Mouse (Mus musculus) hindbrain, embryonic 13.5 days (tissue): ENCODE results near the gene Stx19. TPM values are rescaled to one million over a fixed set of nuclear protein-coding genes. Genes with fewer than 3 reads are reported as not detected.

Experiments
- ATAC-seq: fragments of 200-750 bp; cut with Nextera tagmentation; 2 replicates; pipeline ENCODE4 v1.8.0; 2017; ENCODE audit warnings: moderate TSS enrichment; ENCODE audit not compliant: low FRiP score
- H3K27ac ChIP-seq: fragments of 300-500 bp; sonication (generic); 2 replicates; pipeline ENCODE4 v1.5.1; 2015; ENCODE audit warnings: inconsistent platforms, mild to moderate bottlenecking, moderate library complexity
- H3K27me3 ChIP-seq: fragments of 300-500 bp; sonication (generic); 2 replicates; pipeline ENCODE4 v1.6.1; 2015; ENCODE audit warnings: mild to moderate bottlenecking, inconsistent platforms
- H3K36me3 ChIP-seq: fragments of 300-500 bp; sonication (generic); 2 replicates; pipeline ENCODE4 v1.6.1; 2015; ENCODE audit warnings: mild to moderate bottlenecking, inconsistent platforms
- H3K4me1 ChIP-seq: fragments of 300-500 bp; sonication (generic); replicated peaks from 2 replicates; pipeline ENCODE4 v1.6.1; 2015; ENCODE audit warnings: inconsistent platforms
- H3K4me2 ChIP-seq: fragments of 300-500 bp; sonication (generic); 2 replicates; pipeline ENCODE4 v1.6.1; 2015; ENCODE audit warnings: inconsistent platforms, mild to moderate bottlenecking, moderate library complexity
- H3K4me3 ChIP-seq: fragments of 300-500 bp; sonication (generic); 2 replicates; pipeline ENCODE4 v1.5.1; 2015; ENCODE audit warnings: mild to moderate bottlenecking, inconsistent platforms
- H3K9ac ChIP-seq: fragments of 300-500 bp; sonication (generic); 2 replicates; pipeline ENCODE4 v1.6.1; 2015; ENCODE audit warnings: mild to moderate bottlenecking, inconsistent platforms
- H3K9me3 ChIP-seq: fragments of 300-500 bp; sonication (generic); 2 replicates; pipeline ENCODE4 v1.6.1; 2016; ENCODE audit warnings: inconsistent platforms
- WGBS: fragments of 180-500 bp; shearing (Covaris S2); methylation state at CpG from one replicate; pipeline ENCODE4 v1.1.7; 2015; 5-methylcytosine and 5-hydroxymethylcytosine counted together
- polyA plus RNA-seq: library from polyadenylated mRNA; unstranded; fragments of >200 nt; fragmentation: Nextera tagmentation; extraction: Ambion mirVana; gene quantifications from 2 replicates; pipeline ENCODE4 v1.2.1, GENCODE M21; 2015

Gene Stx19
- polyA plus RNA-seq, 1 experiment from 2014 or later = 0.82 TPM

GRCm38 (mm10) chr16:62810855-62811254 lies 3.6 kb upstream of the Stx19 start:
- WGBS = 94% methylated on average over 4 of the region's 4 CpGs
- H3K27me3 ChIP-seq = no peaks in the 10 kb centered on the region
- H3K36me3 ChIP-seq = peaks cover 5% of the 10 kb centered on the region; the same call in 1 of the 2 replicates
- no peak overlapping the region for H3K27ac ChIP-seq
- no peak overlapping the region for H3K9ac ChIP-seq
- no peak overlapping the region for H3K4me2 ChIP-seq
- no peak overlapping the region for H3K4me3 ChIP-seq
- no peaks in the 10 kb centered on the region for H3K9me3 ChIP-seq
- ATAC-seq = no peak
- peaks cover 10% of the 10 kb centered on the region for H3K4me1 ChIP-seq

- H3K27ac ChIP-seq = no peak overlapping the region
- no peak for ATAC-seq
- 80% methylated on average over 5 of the region's 5 CpGs for WGBS
- peaks cover 7% of the 10 kb centered on the region for H3K36me3 ChIP-seq
- H3K4me1 ChIP-seq = no peaks in the 10 kb centered on the region
- H3K9ac ChIP-seq = no peak overlapping the region
- H3K4me3 ChIP-seq = no peak overlapping the region
- no peaks in the 10 kb centered on the region for H3K27me3 ChIP-seq
- H3K9me3 ChIP-seq = no peaks in the 10 kb centered on the region
- no peak overlapping the region for H3K4me2 ChIP-seq
These were observed 686 bp upstream of the Stx19 start for GRCm38 (mm10) chr16:62813790-62814189.

- WGBS = 89% methylated on average over 6 of the region's 6 CpGs
- H3K36me3 ChIP-seq = peaks cover 10% of the 10 kb centered on the region
These were observed 8.0 kb downstream of the Stx19 start for GRCm38 (mm10) chr16:62822472-62822871.

GRCm38 (mm10) chr16:62826156-62827001 lies 11.9 kb downstream of the Stx19 start:
- Histone ChIP-seq H3K9ac (no peak overlapping the region), H3K4me1 (no peaks in the 10 kb centered on the region), H3K27ac (no peak overlapping the region), H3K36me3 (peaks cover 6% of the 10 kb centered on the region), H3K9me3 (no peaks in the 10 kb centered on the region), H3K4me2 (no peak overlapping the region), H3K4me3 (no peak overlapping the region), H3K27me3 (no peaks in the 10 kb centered on the region)
- ATAC-seq = no peak
- 80% methylated on average over 12 of the region's 12 CpGs for whole genome bisulfite sequencing

More at GRCm38 (mm10) chr16:62822472-62822871, 8.0 kb downstream of the Stx19 start:
- Histone ChIP-seq H3K9ac (no peak overlapping the region), H3K4me1 (no peaks in the 10 kb centered on the region), H3K4me2 (no peak overlapping the region), H3K4me3 (no peak overlapping the region), H3K9me3 (no peaks in the 10 kb centered on the region), H3K27me3 (no peaks in the 10 kb centered on the region), H3K27ac (no peak overlapping the region)
- no peak for ATAC-seq

GRCm38 (mm10) chr16:62832027-62832426 lies 17.6 kb downstream of the Stx19 start:
- 0 out of 2 replicates have a peak, but pooled peaks cover 2% of the 10 kb centered on the region for H3K4me1 ChIP-seq
- no peaks in the 10 kb centered on the region for H3K36me3 ChIP-seq
- H3K9me3 ChIP-seq = no peaks in the 10 kb centered on the region
- no peak overlapping the region for H3K27ac ChIP-seq
- H3K4me3 ChIP-seq = no peak overlapping the region
- H3K9ac ChIP-seq = no peak overlapping the region
- H3K4me2 ChIP-seq = no peak overlapping the region
- no peaks in the 10 kb centered on the region for H3K27me3 ChIP-seq
- ATAC-seq = 0 out of 2 replicates have a peak, but pooled peaks have one; percentile 32
- WGBS = 93% methylated on average over 2 of the region's 2 CpGs

GRCm38 (mm10) chr16:62832481-62832880 lies 18.0 kb downstream of the Stx19 start:
- Histone ChIP-seq H3K27me3 (no peaks in the 10 kb centered on the region), H3K36me3 (no peaks in the 10 kb centered on the region), H3K4me3 (no peak overlapping the region), H3K4me1 (0 out of 2 replicates have a peak, but pooled peaks cover 2% of the 10 kb centered on the region), H3K9ac (no peak overlapping the region), H3K4me2 (no peak overlapping the region), H3K9me3 (no peaks in the 10 kb centered on the region), H3K27ac (no peak overlapping the region)
- WGBS = 19% methylated on average over 4 of the region's 4 CpGs
- 0 out of 2 replicates have a peak, but pooled peaks have one; percentile 46 for ATAC-seq

GRCm38 (mm10) chr16:62834016-62834735 lies 19.7 kb downstream of the Stx19 start:
- Histone ChIP-seq H3K4me2 (no peak overlapping the region), H3K27me3 (no peaks in the 10 kb centered on the region), H3K9me3 (no peaks in the 10 kb centered on the region), H3K36me3 (no peaks in the 10 kb centered on the region), H3K9ac (no peak overlapping the region), H3K4me1 (0 out of 2 replicates have a peak, but pooled peaks cover 2% of the 10 kb centered on the region), H3K4me3 (no peak overlapping the region), H3K27ac (no peak overlapping the region)
- WGBS = 66% methylated on average over 3 of the region's 3 CpGs
- no peak for ATAC-seq

- H3K4me1 ChIP-seq = peaks cover 16% of the 10 kb centered on the region
- H3K27me3 ChIP-seq = no peaks in the 10 kb centered on the region
- no peak for ATAC-seq
- no peaks in the 10 kb centered on the region for H3K9me3 ChIP-seq
- H3K27ac ChIP-seq = no peak overlapping the region
- peak overlapping the region; percentile 92; the same call in 1 of the 2 replicates for H3K4me3 ChIP-seq
- no peaks in the 10 kb centered on the region for H3K36me3 ChIP-seq
- 90% methylated on average over 6 of the region's 6 CpGs for WGBS
- H3K9ac ChIP-seq = no peak overlapping the region
- peak overlapping the region; percentile 82 for H3K4me2 ChIP-seq
These were observed 30.9 kb downstream of the Stx19 start for GRCm38 (mm10) chr16:62845341-62845740.

- ATAC-seq = peak; percentile 100
- under 1% methylated on average over 51 of the region's 52 CpGs for WGBS
These were observed 32.2 kb downstream of the Stx19 start, which contains the start of gene Arl13b for GRCm38 (mm10) chr16:62846498-62847312. Gene Arl13b, minus strand, starts transcription at chr16:62847040.

GRCm38 (mm10) chr16:62852464-62853252 lies 38.2 kb downstream of the Stx19 start:
- no peak overlapping the region for H3K27ac ChIP-seq
- H3K9ac ChIP-seq = no peak overlapping the region
- H3K4me3 ChIP-seq = no peak overlapping the region
- H3K27me3 ChIP-seq = 0 out of 2 replicates have a peak, but pooled peaks cover 3% of the 10 kb centered on the region
- no peak overlapping the region for H3K4me2 ChIP-seq
- no peaks in the 10 kb centered on the region for H3K9me3 ChIP-seq
- ATAC-seq = no peak
- H3K4me1 ChIP-seq = 0 out of 2 replicates have a peak, but pooled peaks cover 8% of the 10 kb centered on the region
- no peaks in the 10 kb centered on the region for H3K36me3 ChIP-seq
- 81% methylated on average over 3 of the region's 3 CpGs for WGBS

More at GRCm38 (mm10) chr16:62846498-62847312, 32.2 kb downstream of the Stx19 start, which contains the start of gene Arl13b:
- Histone ChIP-seq H3K9me3 (no peaks in the 10 kb centered on the region), H3K27ac (peak within 1 kb of the TSS; percentile 85), H3K4me1 (peaks cover 16% of the 10 kb centered on the region), H3K27me3 (no peaks in the 10 kb centered on the region), H3K4me3 (peak within 1 kb of the TSS; percentile 92), H3K9ac (peak within 1 kb of the TSS; percentile 90), H3K4me2 (peak within 1 kb of the TSS; percentile 82), H3K36me3 (no peaks in the 10 kb centered on the region)

- H3K9ac ChIP-seq = peak overlapping the region; percentile 82
- H3K27ac ChIP-seq = no peak overlapping the region
- H3K4me1 ChIP-seq = 0 out of 2 replicates have a peak, but pooled peaks cover 8% of the 10 kb centered on the region
- ATAC-seq = peak; percentile 52; the same call in 1 of the 2 replicates
- H3K4me2 ChIP-seq = peak overlapping the region; percentile 88
- 17% methylated on average over 3 of the region's 3 CpGs for WGBS
- no peaks in the 10 kb centered on the region for H3K9me3 ChIP-seq
- 0 out of 2 replicates have a peak, but pooled peaks cover 3% of the 10 kb centered on the region for H3K27me3 ChIP-seq
- peak overlapping the region; percentile 56 for H3K4me3 ChIP-seq
- no peaks in the 10 kb centered on the region for H3K36me3 ChIP-seq
These were observed 39.2 kb downstream of the Stx19 start for GRCm38 (mm10) chr16:62853611-62854126.
